In the genomic region with DNA sequence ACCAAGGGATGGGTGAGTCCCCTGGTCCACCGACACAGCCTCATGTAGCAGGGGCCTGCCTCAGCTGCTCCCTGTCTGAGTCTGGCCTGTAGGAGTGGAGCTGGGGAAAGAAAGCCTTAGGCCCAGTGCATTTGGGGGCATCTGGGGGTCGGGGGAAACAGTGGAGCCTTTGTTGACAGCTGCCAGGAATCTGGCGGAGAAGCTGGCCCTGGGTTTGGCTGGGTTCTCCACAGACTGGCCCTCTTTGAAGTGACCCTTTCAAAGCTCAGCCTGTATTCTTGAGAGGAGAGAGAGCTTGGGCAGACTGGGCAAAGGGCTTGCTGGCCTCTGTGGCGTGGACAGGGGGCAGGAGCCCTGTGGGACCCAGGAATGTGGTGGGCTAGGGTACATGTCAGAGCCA, we compare ENCODE assay signal across 9 mouse cellular contexts. TPM values are rescaled to one million over a fixed set of nuclear protein-coding genes. Genes with fewer than 3 reads are reported as not detected.
DNase-seq lines count a peak whose midpoint lies in the region; ATAC-seq lines count a peak whose summit lies in the region.
"Had no signal": no experiment of that assay in that cellular context is flagged by ENCODE, and none has a peak within 500 bp of the region (broad histone marks: within the 10 kb centered on the region; RNA-seq: fewer than 3 reads in every experiment).

No protein-coding gene starts in this region.

- H3K9ac ChIP-seq in hindbrain, embryonic 11.5 days (ENCODE audit: low read depth, low read length): no peak overlapping the region
- H3K9ac ChIP-seq in stomach, embryonic 16.5 days (ENCODE audit: low read length): no peak overlapping the region

- H3K4me3 ChIP-seq in hindbrain, embryonic 10.5 days: no peak overlapping the region
- no peak overlapping the region for H3K4me3 ChIP-seq in hindbrain, embryonic 11.5 days (ENCODE audit: low read depth, low read length)
- no peak overlapping the region for H3K4me3 ChIP-seq in stomach, embryonic 16.5 days (replicated peaks; ENCODE audit: low read length)

- H3K27me3 ChIP-seq in hindbrain, embryonic 10.5 days (ENCODE audit: insufficient read depth, poor library complexity, severe bottlenecking): peaks cover 10% of the 10 kb centered on the region; the same call in 1 of the 2 replicates
- H3K27me3 ChIP-seq in hindbrain, embryonic 11.5 days (ENCODE audit: control insufficient read depth, insufficient read depth, low read length): no peaks in the 10 kb centered on the region
- no peaks in the 10 kb centered on the region for H3K27me3 ChIP-seq in stomach, embryonic 16.5 days (ENCODE audit: control insufficient read depth, insufficient read depth, low read length)

- WGBS in hindbrain, embryonic 10.5 days: 41% methylated on average over 4 of the region's 4 CpGs
- WGBS in hindbrain, embryonic 11.5 days: 50% methylated on average over 4 of the region's 4 CpGs
- WGBS in stomach, embryonic 16.5 days: 66% methylated on average over 4 of the region's 4 CpGs

- peak overlapping the region; percentile 79 for H3K27ac ChIP-seq in hindbrain, embryonic 10.5 days
- H3K27ac ChIP-seq in hindbrain, embryonic 11.5 days (ENCODE audit: low read depth, low read length): no peak overlapping the region
- H3K27ac ChIP-seq in stomach, embryonic 16.5 days (ENCODE audit: low read length): 0 out of 2 replicates have a peak overlapping the region, but pooled peaks have one; percentile 49

- DNase-seq in hindbrain, embryonic 10.5 days (ENCODE audit: low spot score): no peak
- DNase-seq in hindbrain, embryonic 11.5 days (ENCODE audit: low spot score): no peak
- peak; percentile 79 to 82 for DNase-seq in right cerebral cortex, postnatal 10 days (ENCODE audit: low spot score in 2 of 2)
- no peak for DNase-seq in right cerebral cortex, postnatal 4 days
- DNase-seq in layer of hippocampus, postnatal 10 days (ENCODE audit: low spot score in 2 of 2): peak; percentile 55 to 63
- no peak for DNase-seq in adrenal gland, postnatal 10 days
- no peak for DNase-seq in urinary bladder, adult 2 months (ENCODE audit: low spot score)
- DNase-seq: right cerebral cortex, postnatal 25 days had no signal

- H3K36me3 ChIP-seq in hindbrain, embryonic 10.5 days: no peaks in the 10 kb centered on the region
- H3K36me3 ChIP-seq in hindbrain, embryonic 11.5 days (ENCODE audit: control insufficient read depth, insufficient read depth, low read length): no peaks in the 10 kb centered on the region
- H3K36me3 ChIP-seq in stomach, embryonic 16.5 days (ENCODE audit: control insufficient read depth, insufficient read depth, low read length): no peaks in the 10 kb centered on the region

- H3K4me1 ChIP-seq in hindbrain, embryonic 10.5 days (replicated peaks): peaks cover 48% of the 10 kb centered on the region
- H3K4me1 ChIP-seq in hindbrain, embryonic 11.5 days (replicated peaks; ENCODE audit: control insufficient read depth, insufficient read depth, low read length): peaks cover 3% of the 10 kb centered on the region; the same call in 1 of the 2 replicates
- peaks cover 18% of the 10 kb centered on the region for H3K4me1 ChIP-seq in stomach, embryonic 16.5 days (ENCODE audit: control insufficient read depth, insufficient read depth, low read length)

- no peaks in the 10 kb centered on the region for H3K9me3 ChIP-seq in hindbrain, embryonic 10.5 days
- H3K9me3 ChIP-seq in hindbrain, embryonic 11.5 days (ENCODE audit: control insufficient read depth, low read length): no peaks in the 10 kb centered on the region
- no peaks in the 10 kb centered on the region for H3K9me3 ChIP-seq in stomach, embryonic 16.5 days (replicated peaks; ENCODE audit: control insufficient read depth, low read length)

- H3K4me2 ChIP-seq in hindbrain, embryonic 11.5 days (replicated peaks; ENCODE audit: low read depth, low read length): no peak overlapping the region
- no peak overlapping the region for H3K4me2 ChIP-seq in stomach, embryonic 16.5 days (ENCODE audit: low read depth, low read length)

- no peak for ATAC-seq in hindbrain, embryonic 11.5 days (ENCODE audit: low FRiP score)
- ATAC-seq in stomach, embryonic 16.5 days (ENCODE audit: insufficient read depth, low FRiP score): no peak

RNA-seq across cellular contexts. Expression of a gene that starts 7.2 kb away (rescaled TPM):
- polyA plus RNA-seq in hindbrain, embryonic 10.5 days (2016; fragmentation: Nextera tagmentation; extraction: Ambion mirVana): 2.7 and 4.0 TPM in 2 replicates
- 3.5 TPM in 2 replicates for polyA plus RNA-seq in hindbrain, embryonic 11.5 days (2014; fragmentation: Nextera tagmentation; extraction: Ambion mirVana)
- 10 to 100 TPM; 73.3 to 77.4 TPM for total RNA-seq in layer of hippocampus, postnatal 10 days (2021)
- polyA plus RNA-seq in stomach, embryonic 16.5 days (2015; fragmentation: Nextera tagmentation; extraction: Ambion mirVana): 4.4 and 4.8 TPM in 2 replicates
- 10 to 100 TPM; 30.9 to 32.3 TPM for total RNA-seq in adrenal gland, postnatal 10 days (2021)
- 26.0 and 33.0 TPM in 2 replicates for polyA plus RNA-seq in urinary bladder, adult 2 months (2012; rRNA removed)

Comparison
In these comparisons a context has a peak if more than half of its experiments do, and no peak if none do; other contexts are left out.
1. DNase-seq: peak in right cerebral cortex, postnatal 10 days (2 of 2) and layer of hippocampus, postnatal 10 days (2 of 2); none in hindbrain, embryonic 10.5 days (single experiment), hindbrain, embryonic 11.5 days (single experiment), right cerebral cortex, postnatal 4 days (single experiment), adrenal gland, postnatal 10 days (single experiment) and urinary bladder, adult 2 months (single experiment).